Mouse (Mus musculus): ENCODE measurements around the gene Lrpprc. TPM values are rescaled to one million over a fixed set of nuclear protein-coding genes. Genes with fewer than 3 reads are reported as not detected.

Lrpprc gene
- polyA plus RNA-seq, 1 experiment from 2014 or later, result 42.0 TPM

DNA sequence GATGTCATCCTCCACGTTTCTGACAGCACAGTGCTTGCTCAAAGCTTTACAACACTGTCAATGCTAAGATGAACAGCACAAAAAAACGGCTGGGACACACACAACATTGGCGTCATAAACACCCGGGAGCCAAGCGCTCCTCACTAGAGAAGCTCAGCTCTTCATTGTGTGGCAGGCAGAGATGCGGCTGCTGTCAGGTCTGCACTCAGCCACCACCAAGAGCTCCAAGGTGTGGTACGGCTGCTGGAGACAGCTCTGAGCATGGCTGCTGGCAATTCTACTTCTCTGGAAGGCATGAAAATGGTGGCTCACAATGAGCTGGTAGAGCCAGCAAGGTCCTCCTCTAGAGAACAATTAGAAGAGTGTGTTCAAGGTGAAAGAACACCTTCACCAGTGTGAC lies 81.8 kb downstream of the Lrpprc start:
- Histone ChIP-seq H3K27me3 (peaks cover 44% of the 10 kb centered on the region), H3K9ac (no peak overlapping the region), H3K9me3 (no peaks in the 10 kb centered on the region), H3K27ac (peak overlapping the region; percentile 72), H3K36me3 (peaks cover 39% of the 10 kb centered on the region), H3K4me2 (no peak overlapping the region), H3K4me1 (replicated peaks) (peaks cover 23% of the 10 kb centered on the region), H3K4me3 (no peak overlapping the region)
- 83% methylated on average over 7 of the region's 7 CpGs for WGBS
- ATAC-seq (ENCODE audit: low FRiP score), result no peak

GRCm38 (mm10) chr17:84707407-84707806 lies 83.2 kb downstream of the Lrpprc start:
- peaks cover 36% of the 10 kb centered on the region for H3K36me3 ChIP-seq
- peaks cover 25% of the 10 kb centered on the region for H3K4me1 ChIP-seq (replicated peaks)
- H3K27me3 ChIP-seq, result peaks cover 36% of the 10 kb centered on the region
- 66% methylated on average over 4 of the region's 4 CpGs for WGBS
- no peaks in the 10 kb centered on the region for H3K9me3 ChIP-seq
- no peak overlapping the region for H3K4me2 ChIP-seq
- no peak for ATAC-seq (ENCODE audit: low FRiP score)
- no peak overlapping the region for H3K9ac ChIP-seq
- H3K27ac ChIP-seq, result no peak overlapping the region
- no peak overlapping the region for H3K4me3 ChIP-seq

DNA sequence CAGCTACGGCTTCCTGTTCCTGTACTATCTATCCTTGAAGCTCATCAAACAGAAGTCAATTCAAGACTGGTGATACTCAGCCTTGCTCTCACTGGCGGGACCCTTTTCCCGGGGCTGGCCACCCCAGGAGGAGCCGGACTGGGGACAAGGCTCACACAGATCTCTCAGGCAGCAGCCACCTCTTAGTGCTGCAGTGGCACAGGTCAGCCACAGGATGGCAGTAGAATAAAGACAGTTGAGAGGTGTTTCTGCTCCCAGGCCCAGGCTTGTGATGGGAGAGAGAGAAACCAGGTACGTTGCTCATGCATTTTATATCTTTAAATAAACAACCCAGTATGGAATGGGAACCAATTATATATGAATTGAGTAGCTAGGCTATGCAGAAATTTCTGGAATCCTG lies 91.9 kb downstream of the Lrpprc start:
- Histone ChIP-seq H3K27me3 (peaks cover 26% of the 10 kb centered on the region), H3K9ac (no peak overlapping the region), H3K9me3 (no peaks in the 10 kb centered on the region), H3K36me3 (no peaks in the 10 kb centered on the region), H3K4me2 (no peak overlapping the region), H3K4me1 (replicated peaks) (peaks cover 13% of the 10 kb centered on the region), H3K27ac (no peak overlapping the region), H3K4me3 (no peak overlapping the region)
- peak; percentile 78; the same call in 1 of the 2 replicates for ATAC-seq (ENCODE audit: low FRiP score)
- WGBS, result 25% methylated on average over 5 of the region's 5 CpGs

DNA sequence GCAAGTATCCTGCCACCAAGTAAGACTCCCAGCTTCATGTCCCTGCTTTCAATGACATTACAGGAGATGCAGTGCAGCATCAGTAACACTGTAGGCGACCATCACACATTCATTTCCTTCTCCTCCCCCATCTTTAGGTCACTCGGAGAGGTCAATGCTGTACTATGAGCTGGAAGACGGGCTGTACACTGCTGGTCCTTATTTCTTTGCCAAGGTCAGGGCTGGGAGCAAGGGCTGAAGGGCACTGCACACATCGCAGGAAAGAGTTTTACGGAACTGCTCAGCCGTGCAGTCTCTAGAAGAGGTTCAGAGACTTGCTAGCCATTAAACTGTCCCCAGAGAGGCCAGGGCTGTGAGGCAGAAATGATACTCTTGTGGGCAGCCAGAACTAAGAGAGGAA lies 94.1 kb downstream of the Lrpprc start:
- Histone ChIP-seq H3K4me2 (no peak overlapping the region), H3K27me3 (peaks cover 28% of the 10 kb centered on the region), H3K9ac (no peak overlapping the region), H3K4me1 (replicated peaks) (0 out of 2 replicates have a peak, but pooled peaks cover 3% of the 10 kb centered on the region), H3K27ac (no peak overlapping the region), H3K4me3 (no peak overlapping the region), H3K36me3 (no peaks in the 10 kb centered on the region), H3K9me3 (no peaks in the 10 kb centered on the region)
- 59% methylated on average over 6 of the region's 6 CpGs for WGBS
- ATAC-seq (ENCODE audit: low FRiP score), result no peak

GRCm38 (mm10) chr17:84693741-84694140 lies 96.8 kb downstream of the Lrpprc start:
- Histone ChIP-seq H3K36me3 (no peaks in the 10 kb centered on the region), H3K27me3 (peaks cover 25% of the 10 kb centered on the region), H3K9me3 (no peaks in the 10 kb centered on the region), H3K27ac (no peak overlapping the region), H3K4me3 (no peak overlapping the region), H3K4me1 (replicated peaks) (no peaks in the 10 kb centered on the region), H3K4me2 (no peak overlapping the region), H3K9ac (no peak overlapping the region)
- no peak for ATAC-seq (ENCODE audit: low FRiP score)
- 84% methylated on average over 2 of the region's 2 CpGs for WGBS

GRCm38 (mm10) chr17:84690111-84690510 lies 100.5 kb downstream of the Lrpprc start:
- H3K27me3 ChIP-seq, result 0 out of 2 replicates have a peak, but pooled peaks cover 3% of the 10 kb centered on the region
- H3K27ac ChIP-seq, result no peak overlapping the region
- H3K36me3 ChIP-seq, result no peaks in the 10 kb centered on the region
- no peak for ATAC-seq (ENCODE audit: low FRiP score)
- no peaks in the 10 kb centered on the region for H3K4me1 ChIP-seq (replicated peaks)
- WGBS, result 89% methylated on average over 5 of the region's 5 CpGs
- H3K9ac ChIP-seq, result no peak overlapping the region
- H3K4me3 ChIP-seq, result no peak overlapping the region
- no peak overlapping the region for H3K4me2 ChIP-seq
- no peaks in the 10 kb centered on the region for H3K9me3 ChIP-seq

- Histone ChIP-seq H3K9me3 (no peaks in the 10 kb centered on the region), H3K4me3 (no peak overlapping the region), H3K9ac (no peak overlapping the region), H3K27ac (no peak overlapping the region), H3K4me2 (no peak overlapping the region), H3K27me3 (0 out of 2 replicates have a peak, but pooled peaks cover 3% of the 10 kb centered on the region), H3K36me3 (no peaks in the 10 kb centered on the region), H3K4me1 (replicated peaks) (no peaks in the 10 kb centered on the region)
- ATAC-seq (ENCODE audit: low FRiP score), result no peak
- WGBS, result 92% methylated on average over 5 of the region's 5 CpGs
These were observed 101.3 kb downstream of the Lrpprc start for GRCm38 (mm10) chr17:84689316-84689715.

DNA sequence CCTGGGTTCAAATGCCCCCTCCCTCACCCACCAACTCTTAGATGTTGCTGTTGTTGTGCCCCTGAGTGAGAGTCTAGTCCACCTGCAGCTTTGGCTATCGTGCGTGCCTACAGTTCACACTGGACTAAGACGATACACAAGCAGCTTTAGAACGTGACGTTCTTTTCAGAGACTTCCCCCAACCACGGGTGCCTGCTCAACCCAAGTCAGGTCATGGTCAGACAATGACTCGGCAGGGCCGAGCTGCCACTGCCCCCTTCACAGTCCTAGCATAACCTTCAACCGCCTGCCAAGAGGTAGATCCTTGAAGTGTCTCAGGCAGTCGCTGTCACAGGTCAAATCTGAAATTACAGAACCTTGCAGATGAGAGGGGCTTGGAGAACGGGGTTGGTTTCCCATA lies 101.8 kb downstream of the Lrpprc start:
- Histone ChIP-seq H3K4me3 (no peak overlapping the region), H3K9me3 (no peaks in the 10 kb centered on the region), H3K9ac (no peak overlapping the region), H3K27ac (no peak overlapping the region), H3K4me1 (replicated peaks) (no peaks in the 10 kb centered on the region), H3K36me3 (no peaks in the 10 kb centered on the region), H3K4me2 (no peak overlapping the region), H3K27me3 (0 out of 2 replicates have a peak, but pooled peaks cover 3% of the 10 kb centered on the region)
- 90% methylated on average over 11 of the region's 11 CpGs for WGBS
- ATAC-seq (ENCODE audit: low FRiP score), result no peak

DNA sequence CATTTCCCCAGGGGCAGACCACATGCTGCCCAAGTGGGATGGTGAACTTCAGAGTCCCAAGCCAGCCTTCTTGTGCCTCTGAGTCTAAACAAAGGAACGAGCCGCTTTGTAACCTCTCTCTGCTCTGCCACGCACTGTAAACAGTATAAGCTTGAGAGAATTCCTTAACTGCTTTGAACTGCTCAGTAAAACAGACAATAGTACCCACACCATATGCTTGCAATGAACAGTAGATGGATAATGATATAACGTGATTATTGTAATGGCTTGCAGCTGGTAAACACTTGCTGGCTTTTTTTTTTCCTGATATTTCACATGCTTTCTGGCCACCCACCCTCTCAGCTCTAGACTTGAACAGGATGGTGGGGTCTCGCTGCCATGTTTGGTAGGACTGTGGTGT lies 102.6 kb downstream of the Lrpprc start:
- Histone ChIP-seq H3K4me3 (no peak overlapping the region), H3K4me2 (no peak overlapping the region), H3K27me3 (0 out of 2 replicates have a peak, but pooled peaks cover 3% of the 10 kb centered on the region), H3K9me3 (no peaks in the 10 kb centered on the region), H3K4me1 (replicated peaks) (no peaks in the 10 kb centered on the region), H3K27ac (no peak overlapping the region), H3K9ac (no peak overlapping the region), H3K36me3 (no peaks in the 10 kb centered on the region)
- no peak for ATAC-seq (ENCODE audit: low FRiP score)
- WGBS, result 75% methylated on average over 5 of the region's 5 CpGs

DNA sequence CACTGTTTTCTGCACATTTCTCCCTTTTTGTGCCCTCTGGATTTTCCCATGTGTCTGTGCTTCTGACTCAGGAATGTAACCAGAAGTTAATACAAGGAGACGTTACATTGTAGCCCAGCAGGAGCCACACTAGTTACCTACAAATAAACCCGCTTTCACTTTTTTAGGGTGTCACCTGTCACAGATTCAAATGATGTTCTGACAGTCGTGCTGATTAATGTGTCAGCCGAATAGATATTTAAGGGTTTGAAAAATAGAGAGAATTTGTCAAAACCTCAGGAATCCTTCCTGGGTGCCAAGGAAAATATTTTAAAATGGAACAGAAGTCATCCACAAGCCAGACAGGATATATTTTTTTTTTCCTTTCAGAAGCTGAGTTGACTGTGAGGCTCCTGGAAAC lies 105.3 kb downstream of the Lrpprc start:
- H3K27me3 ChIP-seq, result no peaks in the 10 kb centered on the region
- ATAC-seq (ENCODE audit: low FRiP score), result no peak
- no peak overlapping the region for H3K9ac ChIP-seq
- H3K27ac ChIP-seq, result no peak overlapping the region
- no peak overlapping the region for H3K4me3 ChIP-seq
- 80% methylated on average over 4 of the region's 4 CpGs for WGBS
- H3K9me3 ChIP-seq, result no peaks in the 10 kb centered on the region
- H3K36me3 ChIP-seq, result no peaks in the 10 kb centered on the region
- no peak overlapping the region for H3K4me2 ChIP-seq
- no peaks in the 10 kb centered on the region for H3K4me1 ChIP-seq (replicated peaks)

DNA sequence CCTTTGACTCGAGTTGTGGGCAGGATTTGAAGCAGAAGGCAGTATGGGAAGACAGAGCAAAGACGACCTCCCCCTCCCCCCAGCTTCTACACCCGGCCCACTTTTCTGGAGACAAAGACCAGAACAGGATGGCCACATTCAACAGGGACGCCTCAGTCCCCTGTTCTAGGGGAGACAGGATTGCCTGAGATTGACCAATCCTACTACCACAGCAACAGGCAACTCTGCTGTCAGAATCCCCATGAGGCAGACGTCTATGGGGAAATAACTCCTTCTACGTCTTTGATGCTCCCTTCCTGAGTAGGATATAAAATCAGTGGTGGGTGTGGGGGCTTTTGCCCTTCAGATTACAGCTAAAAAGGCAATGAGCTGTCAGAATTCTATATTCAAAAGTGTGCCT lies 106.3 kb downstream of the Lrpprc start:
- no peak overlapping the region for H3K4me2 ChIP-seq
- H3K4me3 ChIP-seq, result no peak overlapping the region
- H3K9ac ChIP-seq, result no peak overlapping the region
- H3K4me1 ChIP-seq (replicated peaks), result no peaks in the 10 kb centered on the region
- no peaks in the 10 kb centered on the region for H3K27me3 ChIP-seq
- no peak overlapping the region for H3K27ac ChIP-seq
- WGBS, result 45% methylated on average over 6 of the region's 6 CpGs
- no peaks in the 10 kb centered on the region for H3K9me3 ChIP-seq
- no peaks in the 10 kb centered on the region for H3K36me3 ChIP-seq
- no peak for ATAC-seq (ENCODE audit: low FRiP score)

DNA sequence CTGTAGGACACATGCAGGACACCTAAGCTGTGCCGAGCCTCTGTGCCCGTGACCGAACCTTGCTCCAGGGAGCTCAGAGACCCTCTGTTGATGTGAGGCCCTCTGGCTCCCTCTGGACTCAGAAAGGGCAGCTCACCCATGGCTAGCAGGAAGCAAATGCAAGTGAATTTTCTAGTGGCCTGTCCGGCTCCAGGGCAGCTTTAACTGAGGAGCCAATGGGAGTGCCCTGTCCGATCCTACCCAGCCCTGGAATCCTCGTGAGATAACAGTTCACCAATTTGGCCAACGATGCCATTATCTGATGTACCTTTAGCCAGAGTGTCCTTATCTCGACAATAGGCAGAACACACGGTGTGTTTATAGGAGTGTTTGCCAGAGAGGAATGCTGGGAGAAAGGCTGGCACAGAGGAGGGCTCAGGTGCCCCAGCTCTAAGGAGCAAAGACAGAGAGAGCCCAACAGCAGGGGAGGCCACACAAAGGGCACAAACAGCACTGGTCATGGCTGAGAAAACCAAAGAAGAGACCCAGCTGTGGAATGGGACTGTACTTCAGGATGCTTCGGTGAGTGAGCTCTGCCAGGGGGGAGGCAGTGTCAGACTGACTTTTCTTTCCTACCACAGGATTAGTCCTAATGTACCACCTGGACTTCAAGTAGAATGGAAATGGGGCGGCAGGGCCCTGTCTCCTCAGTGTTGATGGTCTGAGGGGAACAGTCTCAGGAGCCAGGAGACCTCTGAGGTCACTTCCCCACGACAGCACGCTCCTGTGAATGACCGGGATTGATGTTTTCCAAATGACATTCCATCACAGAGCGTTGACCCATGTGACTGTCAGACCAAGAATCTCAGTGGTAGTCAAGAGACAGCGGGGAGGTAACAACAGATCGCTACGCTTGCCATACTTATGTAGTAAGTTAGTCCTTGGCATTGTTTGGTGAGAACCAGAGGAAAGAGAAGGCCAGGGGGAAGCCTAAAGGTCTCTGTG lies 107.6 kb downstream of the Lrpprc start, which contains the start of gene Abcg5:
Gene Abcg5, minus strand, starts transcription at position 278 of the 984 bp plus-strand sequence.
- WGBS, result 77% methylated on average over 18 of the region's 18 CpGs
- Histone ChIP-seq H3K9ac (no peak within 1 kb of the TSS), H3K27me3 (no peaks in the 10 kb centered on the region), H3K9me3 (no peaks in the 10 kb centered on the region), H3K36me3 (no peaks in the 10 kb centered on the region), H3K4me2 (no peak within 1 kb of the TSS), H3K4me1 (replicated peaks) (no peaks in the 10 kb centered on the region), H3K4me3 (no peak within 1 kb of the TSS), H3K27ac (no peak within 1 kb of the TSS)
- ATAC-seq (ENCODE audit: low FRiP score), result no peak

DNA sequence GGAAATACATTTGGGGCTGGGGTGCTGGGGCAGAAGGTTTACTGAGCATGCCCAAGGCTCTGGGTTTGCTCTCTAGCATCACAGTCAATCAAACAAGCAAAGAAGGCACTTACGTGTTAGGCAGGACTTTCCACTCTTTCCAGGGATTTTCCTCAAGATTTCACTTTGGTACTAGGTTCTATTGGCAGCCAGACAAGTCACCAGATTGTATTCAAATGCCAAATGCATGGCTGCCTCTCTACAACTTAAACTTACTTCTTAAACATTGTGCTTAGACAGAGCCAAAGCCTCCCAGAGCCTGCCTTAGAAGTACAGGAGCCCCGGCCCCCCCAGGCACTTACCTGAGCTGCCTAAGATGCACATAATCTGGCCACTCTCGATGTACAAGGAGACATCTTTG lies 108.9 kb downstream of the Lrpprc start:
- ATAC-seq (ENCODE audit: low FRiP score), result no peak

More for the DNA sequence above, 108.9 kb downstream of the Lrpprc start:
- Histone ChIP-seq H3K36me3 (no peaks in the 10 kb centered on the region), H3K4me3 (no peak overlapping the region), H3K27me3 (0 out of 2 replicates have a peak, but pooled peaks cover 9% of the 10 kb centered on the region), H3K27ac (no peak overlapping the region), H3K4me2 (no peak overlapping the region), H3K9ac (no peak overlapping the region), H3K9me3 (no peaks in the 10 kb centered on the region), H3K4me1 (replicated peaks) (no peaks in the 10 kb centered on the region)
- WGBS, result 91% methylated on average over 3 of the region's 3 CpGs
